Mouse (Mus musculus): ENCODE measurements around the gene Med29. TPM values are rescaled to one million over a fixed set of nuclear protein-coding genes. Genes with fewer than 3 reads are reported as not detected.

Med29 gene
- polyA plus RNA-seq, 1 experiment = 2.2 TPM

- Histone ChIP-seq H3K27me3 (ENCODE audit: control insufficient read depth) (peaks cover 5% of the 10 kb centered on the region), H3K4me1 (ENCODE audit: control insufficient read depth) (peaks cover 98% of the 10 kb centered on the region), H3K9me3 (ENCODE audit: control insufficient read depth, low read length) (no peaks in the 10 kb centered on the region), H3K36me3 (ENCODE audit: control insufficient read depth) (peaks cover 9% of the 10 kb centered on the region), H3K4me3 (replicated peaks) (peak overlapping the region; percentile 75)
- TF ChIP-seq GATA1 (IDR thresholded peaks at IDR 0.05; ENCODE audit: low read length) (no peak), TAL1 (IDR thresholded peaks at IDR 0.05; ENCODE audit: low read length) (no peak)
These were observed 13.5 kb downstream of the Med29 start for GRCm38 (mm10) chr7:28378769-28379651.

GRCm38 (mm10) chr7:28378066-28378690 is 14.3 kb downstream of the Med29 start:
- no peaks in the 10 kb centered on the region for H3K9me3 ChIP-seq (ENCODE audit: control insufficient read depth, low read length)
- peaks cover 97% of the 10 kb centered on the region for H3K4me1 ChIP-seq (ENCODE audit: control insufficient read depth)
- H3K36me3 ChIP-seq (ENCODE audit: control insufficient read depth) = peaks cover 9% of the 10 kb centered on the region
- peak overlapping the region; percentile 75 for H3K4me3 ChIP-seq (replicated peaks)
- H3K27me3 ChIP-seq (ENCODE audit: control insufficient read depth) = peaks cover 5% of the 10 kb centered on the region
- no peak for TF ChIP-seq TAL1 (IDR thresholded peaks at IDR 0.05; ENCODE audit: low read length)

GRCm38 (mm10) chr7:28377190-28378065 is 15.1 kb downstream of the Med29 start:
- Histone ChIP-seq H3K4me1 (ENCODE audit: control insufficient read depth) (peaks cover 97% of the 10 kb centered on the region), H3K4me3 (replicated peaks) (peak overlapping the region; percentile 75), H3K9me3 (ENCODE audit: control insufficient read depth, low read length) (no peaks in the 10 kb centered on the region), H3K36me3 (ENCODE audit: control insufficient read depth) (peaks cover 9% of the 10 kb centered on the region), H3K27me3 (ENCODE audit: control insufficient read depth) (peaks cover 5% of the 10 kb centered on the region)
- no peak for TF ChIP-seq GATA1 (IDR thresholded peaks at IDR 0.05; ENCODE audit: low read length)
- no peak for TF ChIP-seq TAL1 (IDR thresholded peaks at IDR 0.05; ENCODE audit: low read length)

- no peaks in the 10 kb centered on the region for H3K9me3 ChIP-seq (ENCODE audit: control insufficient read depth, low read length)
- H3K4me1 ChIP-seq (ENCODE audit: control insufficient read depth) = peaks cover 96% of the 10 kb centered on the region
- H3K27me3 ChIP-seq (ENCODE audit: control insufficient read depth) = peaks cover 15% of the 10 kb centered on the region
- H3K36me3 ChIP-seq (ENCODE audit: control insufficient read depth) = peaks cover 9% of the 10 kb centered on the region
- TF ChIP-seq GATA1 (IDR thresholded peaks at IDR 0.05; ENCODE audit: low read length) (no peak), TAL1 (IDR thresholded peaks at IDR 0.05; ENCODE audit: low read length) (no peak)
- peak overlapping the region; percentile 65 for H3K4me3 ChIP-seq (replicated peaks)
These were observed 16.3 kb downstream of the Med29 start for GRCm38 (mm10) chr7:28376011-28376771.

GRCm38 (mm10) chr7:28375176-28375921 is 17.2 kb downstream of the Med29 start:
- peaks cover 94% of the 10 kb centered on the region for H3K4me1 ChIP-seq (ENCODE audit: control insufficient read depth)
- no peak for TF ChIP-seq TAL1 (IDR thresholded peaks at IDR 0.05; ENCODE audit: low read length)
- no peak for TF ChIP-seq GATA1 (IDR thresholded peaks at IDR 0.05; ENCODE audit: low read length)
- H3K4me3 ChIP-seq (replicated peaks) = peak overlapping the region; percentile 65
- no peaks in the 10 kb centered on the region for H3K9me3 ChIP-seq (ENCODE audit: control insufficient read depth, low read length)
- peaks cover 23% of the 10 kb centered on the region for H3K27me3 ChIP-seq (ENCODE audit: control insufficient read depth)
- peaks cover 9% of the 10 kb centered on the region for H3K36me3 ChIP-seq (ENCODE audit: control insufficient read depth)

GRCm38 (mm10) chr7:28374647-28375046 is 17.9 kb downstream of the Med29 start:
- Histone ChIP-seq H3K4me1 (ENCODE audit: control insufficient read depth) (peaks cover 87% of the 10 kb centered on the region), H3K36me3 (ENCODE audit: control insufficient read depth) (peaks cover 12% of the 10 kb centered on the region), H3K9me3 (ENCODE audit: control insufficient read depth, low read length) (no peaks in the 10 kb centered on the region), H3K27me3 (ENCODE audit: control insufficient read depth) (peaks cover 29% of the 10 kb centered on the region), H3K4me3 (replicated peaks) (no peak overlapping the region)
- TF ChIP-seq GATA1 (IDR thresholded peaks at IDR 0.05; ENCODE audit: low read length) = no peak
- TF ChIP-seq TAL1 (IDR thresholded peaks at IDR 0.05; ENCODE audit: low read length) = no peak

- H3K4me3 ChIP-seq (replicated peaks) = no peak overlapping the region
These were observed 18.5 kb downstream of the Med29 start for GRCm38 (mm10) chr7:28373891-28374495.

More at GRCm38 (mm10) chr7:28373891-28374495, 18.5 kb downstream of the Med29 start:
- H3K36me3 ChIP-seq (ENCODE audit: control insufficient read depth) = peaks cover 12% of the 10 kb centered on the region
- peaks cover 81% of the 10 kb centered on the region for H3K4me1 ChIP-seq (ENCODE audit: control insufficient read depth)
- peaks cover 29% of the 10 kb centered on the region for H3K27me3 ChIP-seq (ENCODE audit: control insufficient read depth)
- TF ChIP-seq TAL1 (IDR thresholded peaks at IDR 0.05; ENCODE audit: low read length) = no peak
- TF ChIP-seq GATA1 (IDR thresholded peaks at IDR 0.05; ENCODE audit: low read length) = no peak
- no peaks in the 10 kb centered on the region for H3K9me3 ChIP-seq (ENCODE audit: control insufficient read depth, low read length)

Measured in erythroblast, embryonic 14.5 days (primary cell).